Mouse (Mus musculus): ENCODE data around the gene Cldn22. TPM values are rescaled to one million over a fixed set of nuclear protein-coding genes. Genes with fewer than 3 reads are reported as not detected.
A peak's percentile ranks its signal among the peaks of the same experiment; 100 is the strongest.

The Cldn22 gene
- polyA plus RNA-seq, 2 experiments = not detected

DNA sequence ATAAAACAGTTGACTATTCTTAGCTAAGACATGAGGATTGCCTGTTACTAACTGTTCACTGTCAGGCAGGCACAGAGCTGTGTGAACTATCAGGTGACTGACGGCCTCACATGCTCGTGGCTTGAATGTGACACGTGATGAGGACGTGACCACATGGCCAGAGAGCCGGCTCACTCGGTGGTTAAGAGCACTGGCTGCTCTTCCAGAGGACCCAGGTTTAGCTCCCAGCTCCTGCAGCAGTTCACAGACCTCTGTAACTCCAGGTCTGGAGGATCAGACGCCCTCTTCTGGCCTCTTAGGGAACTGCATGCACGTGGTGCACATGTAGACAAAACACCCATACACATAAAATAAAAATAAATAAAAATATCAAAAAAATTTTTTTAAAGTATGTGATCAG, 25.6 kb downstream of the Cldn22 start:
- Histone ChIP-seq H3K9ac (replicated peaks) (no peak overlapping the region), H3K36me3 (replicated peaks; ENCODE audit: control insufficient read depth, insufficient read depth, low read depth) (no peaks in the 10 kb centered on the region), H3K4me1 (replicated peaks; ENCODE audit: control insufficient read depth in 2 of 2, insufficient read depth in 2 of 2, low read length in 1 of 2) (no peaks in the 10 kb centered on the region), H3K9me3 (ENCODE audit: control insufficient read depth, low read length) (no peaks in the 10 kb centered on the region), H3K27ac (no peak overlapping the region), H3K4me3 (ENCODE audit: insufficient read depth in 1 of 2, low read depth in 2 of 2, low read length in 2 of 2) (no peak overlapping the region), H3K27me3 (ENCODE audit: control insufficient read depth, insufficient read depth, low read length) (no peaks in the 10 kb centered on the region), H3K4me2 (ENCODE audit: low read depth) (no peak overlapping the region)
- DNase-seq (ENCODE audit: low read depth in 3 of 3, low spot score in 3 of 3) = no peak
- no peak for ATAC-seq (ENCODE audit: insufficient read depth)
- TF ChIP-seq CTCF (IDR thresholded peaks at IDR 0.05; ENCODE audit: low read depth) = peak; percentile 69
- TF ChIP-seq EP300 (IDR thresholded peaks at IDR 0.05; ENCODE audit: low read depth) = no peak
- 61% methylated on average over 8 of the region's 8 CpGs for WGBS (ENCODE audit: insufficient replicate concordance)

DNA sequence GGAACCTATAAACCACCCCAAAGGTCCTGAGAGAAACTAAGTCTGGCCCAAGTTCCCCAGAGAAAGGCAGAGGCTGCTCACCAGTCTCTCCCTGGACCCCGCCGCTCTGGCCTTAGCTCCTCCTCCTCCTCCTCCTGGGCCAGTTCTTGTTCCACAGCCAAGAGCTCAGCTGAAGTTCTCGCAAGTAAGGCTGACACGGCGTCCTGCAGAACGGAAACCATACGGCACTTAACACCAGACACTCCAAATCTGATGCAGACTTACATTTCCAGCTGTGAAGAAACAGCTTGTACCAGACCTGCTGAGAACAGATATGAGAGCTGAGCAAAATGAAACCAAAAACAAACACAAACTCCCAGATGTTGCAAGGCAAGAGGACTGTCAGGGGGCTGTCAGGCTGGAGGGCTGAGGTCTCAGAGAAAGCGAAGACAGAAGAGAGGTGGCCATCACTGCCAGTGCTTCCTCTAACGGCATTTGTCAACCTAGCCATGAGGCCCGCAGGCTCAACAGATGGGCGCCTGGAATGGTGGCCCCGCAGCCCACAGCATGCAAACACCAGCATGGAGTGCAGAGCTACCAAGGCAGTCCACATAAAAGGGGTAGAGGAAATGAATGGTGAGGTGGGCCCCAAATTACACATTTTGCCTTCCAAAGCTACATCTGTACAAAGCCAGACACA, 27.7 kb downstream of the Cldn22 start:
- H3K4me3 ChIP-seq (ENCODE audit: insufficient read depth in 1 of 2, low read depth in 2 of 2, low read length in 2 of 2) = peak overlapping the region; percentile 11 to 34
- H3K27ac ChIP-seq = no peak overlapping the region
- WGBS (ENCODE audit: insufficient replicate concordance) = 26% methylated on average over 12 of the region's 12 CpGs
- ATAC-seq (ENCODE audit: insufficient read depth) (no peak), DNase-seq (ENCODE audit: low read depth in 3 of 3, low spot score in 3 of 3) (no peak)
- no peaks in the 10 kb centered on the region for H3K36me3 ChIP-seq (replicated peaks; ENCODE audit: control insufficient read depth, insufficient read depth, low read depth)
- H3K9me3 ChIP-seq (ENCODE audit: control insufficient read depth, low read length) = no peaks in the 10 kb centered on the region
- no peaks in the 10 kb centered on the region for H3K27me3 ChIP-seq (ENCODE audit: control insufficient read depth, insufficient read depth, low read length)
- no peaks in the 10 kb centered on the region for H3K4me1 ChIP-seq (replicated peaks; ENCODE audit: control insufficient read depth in 2 of 2, insufficient read depth in 2 of 2, low read length in 1 of 2)
- no peak for TF ChIP-seq EP300 (IDR thresholded peaks at IDR 0.05; ENCODE audit: low read depth)
- no peak for TF ChIP-seq CTCF (IDR thresholded peaks at IDR 0.05; ENCODE audit: low read depth)
- no peak overlapping the region for H3K9ac ChIP-seq (replicated peaks)
- peak overlapping the region; percentile 45 for H3K4me2 ChIP-seq (ENCODE audit: low read depth)

DNA sequence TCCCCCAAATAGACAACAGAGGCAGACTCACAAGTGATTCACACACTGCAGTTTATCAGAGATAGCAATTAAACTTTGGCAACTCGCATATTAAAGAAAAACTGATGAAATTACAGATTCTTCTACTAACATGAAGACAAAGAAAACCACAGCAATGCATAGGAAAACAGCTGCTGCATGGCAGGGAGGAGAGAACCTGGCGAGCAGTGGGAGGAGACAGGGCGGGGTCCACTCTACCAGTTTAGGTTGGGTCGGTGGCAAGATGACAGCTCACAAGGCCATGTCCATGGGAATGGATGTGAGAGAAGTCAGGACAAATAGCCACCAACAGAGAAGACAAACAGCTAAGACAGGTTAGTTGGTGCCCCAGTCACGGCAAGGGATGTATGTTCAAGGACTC, 28.5 kb downstream of the Cldn22 start:
- Histone ChIP-seq H3K9me3 (ENCODE audit: control insufficient read depth, low read length) (no peaks in the 10 kb centered on the region), H3K4me1 (replicated peaks; ENCODE audit: control insufficient read depth in 2 of 2, insufficient read depth in 2 of 2, low read length in 1 of 2) (no peaks in the 10 kb centered on the region), H3K27me3 (ENCODE audit: control insufficient read depth, insufficient read depth, low read length) (no peaks in the 10 kb centered on the region), H3K36me3 (replicated peaks; ENCODE audit: control insufficient read depth, insufficient read depth, low read depth) (no peaks in the 10 kb centered on the region), H3K27ac (no peak overlapping the region), H3K9ac (replicated peaks) (no peak overlapping the region), H3K4me2 (ENCODE audit: low read depth) (no peak overlapping the region), H3K4me3 (ENCODE audit: insufficient read depth in 1 of 2, low read depth in 2 of 2, low read length in 2 of 2) (no peak overlapping the region)
- ATAC-seq (ENCODE audit: insufficient read depth) (no peak), DNase-seq (ENCODE audit: low read depth in 3 of 3, low spot score in 3 of 3) (no peak)
- 47% methylated on average over 5 of the region's 5 CpGs for whole genome bisulfite sequencing (ENCODE audit: insufficient replicate concordance)
- no peak for TF ChIP-seq CTCF (IDR thresholded peaks at IDR 0.05; ENCODE audit: low read depth)
- no peak for TF ChIP-seq EP300 (IDR thresholded peaks at IDR 0.05; ENCODE audit: low read depth)

DNA sequence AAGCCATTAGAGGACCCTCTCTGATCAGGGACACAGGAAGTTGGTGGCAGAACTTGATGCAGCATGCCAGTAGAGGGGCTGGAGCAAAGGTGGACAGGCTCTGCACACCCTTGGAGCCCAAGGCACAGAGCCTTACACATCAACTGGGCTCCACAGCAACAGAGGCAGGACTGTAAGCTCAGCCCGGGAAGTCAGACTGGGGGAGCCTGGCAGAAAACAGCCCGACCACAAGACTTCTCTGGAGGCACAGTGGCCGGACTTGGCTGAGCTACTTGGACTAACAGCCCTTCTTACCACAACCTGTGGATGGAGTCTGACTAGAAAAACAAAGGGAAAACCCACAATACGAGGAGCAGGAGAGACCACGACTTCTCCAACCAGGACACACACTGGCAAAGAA, 29.1 kb downstream of the Cldn22 start:
- no peak for ATAC-seq (ENCODE audit: insufficient read depth)
- DNase-seq (ENCODE audit: low read depth in 3 of 3, low spot score in 3 of 3) = no peak
- WGBS (ENCODE audit: insufficient replicate concordance) = 59% methylated on average over 5 of the region's 5 CpGs
- Histone ChIP-seq H3K4me1 (replicated peaks; ENCODE audit: control insufficient read depth in 2 of 2, insufficient read depth in 2 of 2, low read length in 1 of 2) (no peaks in the 10 kb centered on the region), H3K27ac (no peak overlapping the region), H3K36me3 (replicated peaks; ENCODE audit: control insufficient read depth, insufficient read depth, low read depth) (no peaks in the 10 kb centered on the region), H3K4me2 (ENCODE audit: low read depth) (no peak overlapping the region), H3K9ac (replicated peaks) (no peak overlapping the region), H3K4me3 (ENCODE audit: insufficient read depth in 1 of 2, low read depth in 2 of 2, low read length in 2 of 2) (no peak overlapping the region), H3K27me3 (ENCODE audit: control insufficient read depth, insufficient read depth, low read length) (no peaks in the 10 kb centered on the region), H3K9me3 (ENCODE audit: control insufficient read depth, low read length) (no peaks in the 10 kb centered on the region)
- no peak for TF ChIP-seq EP300 (IDR thresholded peaks at IDR 0.05; ENCODE audit: low read depth)
- TF ChIP-seq CTCF (IDR thresholded peaks at IDR 0.05; ENCODE audit: low read depth) = no peak

DNA sequence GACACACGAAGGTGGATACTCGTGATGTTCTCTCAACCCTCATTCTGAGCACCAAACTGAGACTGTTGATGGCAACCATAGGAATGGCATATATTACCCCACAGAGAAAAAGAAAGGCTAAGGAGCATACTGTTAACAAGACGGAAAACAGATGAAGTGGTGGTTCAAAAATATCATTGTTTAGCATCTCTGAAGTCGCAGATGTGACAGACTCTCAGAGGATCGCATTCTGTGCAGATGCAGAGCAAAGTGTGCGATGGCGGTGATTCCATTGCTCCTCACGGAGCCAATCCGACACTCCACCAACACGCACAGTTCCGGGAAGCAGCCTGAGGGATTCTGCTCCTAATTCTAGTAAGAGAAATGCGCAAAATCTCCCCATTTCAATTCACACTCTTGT, 35.0 kb downstream of the Cldn22 start:
- Histone ChIP-seq H3K4me2 (ENCODE audit: low read depth) (no peak overlapping the region), H3K9ac (replicated peaks) (no peak overlapping the region), H3K4me1 (replicated peaks; ENCODE audit: control insufficient read depth in 2 of 2, insufficient read depth in 2 of 2, low read length in 1 of 2) (no peaks in the 10 kb centered on the region), H3K4me3 (ENCODE audit: insufficient read depth in 1 of 2, low read depth in 2 of 2, low read length in 2 of 2) (no peak overlapping the region), H3K9me3 (ENCODE audit: control insufficient read depth, low read length) (no peaks in the 10 kb centered on the region), H3K27me3 (ENCODE audit: control insufficient read depth, insufficient read depth, low read length) (no peaks in the 10 kb centered on the region), H3K36me3 (replicated peaks; ENCODE audit: control insufficient read depth, insufficient read depth, low read depth) (no peaks in the 10 kb centered on the region; the same call in 1 of the 2 replicates), H3K27ac (no peak overlapping the region)
- ATAC-seq (ENCODE audit: insufficient read depth) = no peak
- WGBS (ENCODE audit: insufficient replicate concordance) = 79% methylated on average over 12 of the region's 12 CpGs
- TF ChIP-seq EP300 (IDR thresholded peaks at IDR 0.05; ENCODE audit: low read depth) (no peak), CTCF (IDR thresholded peaks at IDR 0.05; ENCODE audit: low read depth) (no peak)
- no peak for DNase-seq (ENCODE audit: low read depth in 3 of 3, low spot score in 3 of 3)
